Mouse (Mus musculus) common myeloid progenitor, adult 5-6 weeks (primary cell): ENCODE results near the gene Tmem59l. TPM values are rescaled to one million over a fixed set of nuclear protein-coding genes. Genes with fewer than 3 reads are reported as not detected.

Experiments
- ATAC-seq: replicated peaks from 2 replicates; pipeline ENCODE4 v1.8.0; 2016; ENCODE audit warnings: low read depth, mild to moderate bottlenecking, moderate TSS enrichment, inconsistent platforms; ENCODE audit not compliant: poor library complexity, severe bottlenecking
- total RNA-seq: library from RNA; stranded (forward); fragments of 200-1000, 187-1606 nt; gene quantifications from 2 replicates; pipeline ENCODE4 v1.2.3, GENCODE M21; 2017

The Tmem59l gene
- total RNA-seq, 1 experiment from 2014 or later = not detected

DNA sequence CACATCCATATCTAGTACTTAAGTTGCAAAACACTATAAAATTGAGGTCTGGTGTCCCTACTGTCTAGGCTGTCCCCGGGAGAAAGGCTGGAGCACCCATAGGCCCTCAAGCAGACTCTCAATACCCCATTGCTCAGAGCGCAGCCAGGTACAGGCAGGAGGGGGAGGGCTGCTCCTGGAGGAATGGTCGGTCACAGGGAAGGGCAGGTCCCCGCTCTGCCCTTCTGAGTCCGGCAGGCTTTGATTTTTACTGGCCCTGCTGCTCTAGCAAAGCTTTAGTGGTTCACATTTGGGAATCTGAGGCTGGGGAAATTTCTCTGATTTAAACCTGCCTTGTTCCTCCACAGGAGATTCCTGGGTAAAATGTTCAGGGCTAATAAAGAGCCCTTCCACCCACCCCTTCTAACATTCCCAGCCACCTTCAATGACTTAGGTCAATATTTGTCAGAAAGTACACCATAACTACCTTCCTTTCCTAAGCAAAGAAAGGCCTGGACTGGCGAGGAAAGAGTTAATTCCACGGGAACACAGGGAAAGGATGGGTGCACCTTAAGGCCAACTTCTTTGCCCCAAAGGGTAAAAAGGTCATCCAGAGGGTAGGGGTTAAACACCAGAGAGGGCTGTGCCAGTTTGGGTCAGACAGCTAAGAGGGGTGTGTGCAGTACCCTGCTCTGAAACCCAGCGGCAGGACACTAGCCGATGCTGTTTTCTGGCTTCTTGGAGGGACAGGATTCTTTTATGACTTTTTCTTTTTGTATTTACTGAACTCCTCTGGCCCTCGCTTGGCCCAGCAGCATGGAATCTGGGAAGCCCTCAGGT lies 3.1 kb upstream of the Tmem59l start:
- no peak for ATAC-seq

DNA sequence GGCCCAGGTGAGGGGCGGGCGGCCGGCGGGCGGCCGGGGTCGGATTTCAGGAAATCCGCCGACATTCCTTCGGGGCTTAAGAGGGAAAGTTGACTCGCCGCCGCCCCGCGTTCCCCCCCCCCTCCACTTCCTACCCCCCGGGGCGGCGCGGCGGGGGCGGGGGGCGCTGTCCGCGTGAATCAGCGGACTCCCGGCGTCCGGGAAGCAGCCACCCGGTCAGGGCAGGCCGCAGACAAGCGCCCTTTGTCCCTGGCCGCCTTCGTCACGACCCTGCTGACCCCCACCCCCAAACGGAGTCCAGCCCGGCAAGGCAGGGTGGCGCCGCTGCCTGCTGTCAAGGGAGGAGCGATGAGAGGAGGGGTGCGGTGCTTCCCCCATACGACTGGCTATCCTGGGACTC lies 2.4 kb upstream of the Tmem59l start:
- no peak for ATAC-seq

DNA sequence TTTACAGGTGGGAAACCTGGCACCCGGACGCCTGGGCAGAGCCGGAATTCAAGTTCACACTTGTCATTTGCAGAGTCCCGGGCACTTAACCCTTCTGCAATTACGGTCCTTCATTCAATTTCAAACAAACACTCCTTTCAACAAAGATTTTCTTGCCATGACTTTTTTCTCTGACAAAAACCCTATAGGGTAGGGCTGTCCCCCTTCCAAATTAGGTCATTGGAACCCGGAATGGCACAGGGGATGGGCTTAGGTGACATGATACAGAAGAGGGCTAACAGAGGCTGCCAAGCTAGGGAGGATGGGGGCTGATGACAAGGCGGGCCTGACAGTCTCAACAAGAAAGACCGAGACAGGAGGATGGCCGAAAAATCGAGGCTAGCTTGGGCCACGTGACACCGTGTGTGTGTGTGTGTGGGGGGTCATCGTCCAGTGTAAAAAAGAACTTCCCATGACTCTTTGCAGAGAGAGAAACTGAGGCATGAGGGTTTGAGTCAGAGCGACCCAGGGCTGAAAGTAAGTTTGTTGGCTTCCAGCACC lies 1.8 kb upstream of the Tmem59l start:
- ATAC-seq = no peak

DNA sequence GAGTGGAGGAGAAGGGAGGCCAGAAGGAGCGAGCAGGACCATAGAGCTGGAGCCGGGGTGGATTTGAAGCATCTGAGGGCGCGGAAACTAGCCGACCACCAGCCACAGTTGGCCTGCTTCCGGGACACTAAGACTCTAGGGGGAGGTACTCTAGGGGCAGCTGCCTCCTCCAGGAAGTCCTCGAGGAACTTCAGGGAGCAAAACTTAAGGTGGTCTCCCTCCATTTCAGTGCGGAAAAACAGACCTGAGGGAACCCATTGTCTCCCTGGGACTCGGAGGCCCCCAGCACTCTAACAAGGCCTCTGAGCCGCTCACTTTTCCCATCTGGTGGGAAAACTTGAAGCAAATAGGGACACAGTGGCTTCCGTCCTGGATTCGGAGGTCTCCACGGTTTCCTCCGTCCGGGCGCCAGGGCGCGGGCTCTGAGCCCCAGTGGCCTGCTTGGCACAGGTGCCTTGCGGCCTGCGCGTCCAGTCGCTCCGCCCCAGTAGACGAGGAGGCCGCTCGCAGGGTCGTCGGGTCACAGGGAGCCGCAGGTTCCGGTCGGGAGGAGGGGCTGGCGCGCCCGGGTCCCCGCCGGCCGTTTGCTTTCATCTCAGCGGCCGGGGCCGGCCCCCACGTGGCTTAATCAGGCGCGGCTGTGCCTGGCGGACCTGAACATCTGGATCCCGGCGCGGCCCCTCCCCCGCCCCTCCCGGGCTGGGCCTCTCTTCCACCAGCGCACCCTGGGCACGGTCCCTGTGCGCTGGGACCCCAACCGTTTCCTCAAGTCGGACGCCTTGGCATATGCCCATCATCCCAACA lies 1.0 kb upstream of the Tmem59l start:
- peak; percentile 27 for ATAC-seq

DNA sequence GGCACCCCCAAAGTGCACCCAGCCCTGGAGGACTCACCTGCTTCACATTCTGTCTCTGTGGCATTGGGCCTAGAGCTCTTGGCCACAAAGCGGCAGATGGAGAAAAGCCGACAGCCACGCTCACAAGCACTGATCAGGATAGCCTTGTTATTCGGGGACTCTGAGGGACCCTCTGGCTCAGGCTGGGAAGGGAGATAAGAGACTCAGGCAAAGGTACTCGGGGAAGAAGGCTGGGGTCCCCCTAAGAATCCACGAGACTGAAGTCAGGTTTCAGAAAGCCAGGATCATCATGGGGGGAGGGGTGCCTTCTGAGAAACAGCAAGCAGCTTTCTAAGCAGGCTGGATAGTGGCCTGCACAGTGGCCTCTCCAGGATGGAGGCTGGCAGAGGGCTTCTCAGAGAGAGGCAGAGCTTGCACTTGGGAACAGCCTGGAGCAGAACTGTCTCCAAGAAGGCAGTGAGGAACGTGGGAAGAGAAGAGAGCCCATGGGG lies 922 bp downstream of the Tmem59l start:
- no peak for ATAC-seq

DNA sequence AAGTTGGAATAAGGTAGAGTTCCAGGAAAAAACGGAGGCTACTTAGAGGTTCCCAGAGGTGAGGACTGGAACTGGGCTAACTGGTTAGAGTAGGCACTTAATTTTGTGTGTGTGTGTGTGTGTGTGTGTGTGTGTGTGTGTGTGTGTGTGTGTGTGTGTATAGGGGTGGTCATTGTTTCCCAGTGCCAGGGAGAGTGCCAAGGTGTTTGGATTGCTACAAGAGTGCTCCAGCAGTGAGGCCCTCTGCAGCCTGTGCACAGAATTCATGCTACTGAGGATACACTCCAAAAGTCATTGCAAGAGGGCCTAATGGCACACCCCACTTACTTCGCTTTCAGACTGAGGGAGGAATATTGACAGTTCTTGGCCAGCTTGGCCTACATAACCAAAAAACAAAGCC lies 4.2 kb downstream of the Tmem59l start:
- no peak for ATAC-seq

DNA sequence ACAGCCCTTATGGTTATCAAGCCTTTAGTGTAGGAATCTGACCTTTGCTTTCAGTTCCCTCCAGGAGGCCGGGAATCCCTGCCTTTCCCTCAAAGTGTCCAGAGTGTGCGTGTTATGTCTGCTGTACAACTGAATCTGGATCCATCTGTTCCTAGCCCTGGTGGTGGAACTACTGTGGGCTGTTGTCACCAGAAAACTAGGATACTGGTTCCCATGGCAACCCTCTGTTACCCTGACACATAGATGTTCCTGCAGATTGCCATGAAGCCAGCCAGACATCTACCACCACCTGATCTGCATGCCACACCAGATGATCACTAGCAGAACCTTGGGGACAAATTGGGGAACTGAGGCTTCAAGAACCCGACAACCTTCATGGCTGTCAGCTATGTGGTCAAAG lies 5.2 kb downstream of the Tmem59l start:
- no peak for ATAC-seq

DNA sequence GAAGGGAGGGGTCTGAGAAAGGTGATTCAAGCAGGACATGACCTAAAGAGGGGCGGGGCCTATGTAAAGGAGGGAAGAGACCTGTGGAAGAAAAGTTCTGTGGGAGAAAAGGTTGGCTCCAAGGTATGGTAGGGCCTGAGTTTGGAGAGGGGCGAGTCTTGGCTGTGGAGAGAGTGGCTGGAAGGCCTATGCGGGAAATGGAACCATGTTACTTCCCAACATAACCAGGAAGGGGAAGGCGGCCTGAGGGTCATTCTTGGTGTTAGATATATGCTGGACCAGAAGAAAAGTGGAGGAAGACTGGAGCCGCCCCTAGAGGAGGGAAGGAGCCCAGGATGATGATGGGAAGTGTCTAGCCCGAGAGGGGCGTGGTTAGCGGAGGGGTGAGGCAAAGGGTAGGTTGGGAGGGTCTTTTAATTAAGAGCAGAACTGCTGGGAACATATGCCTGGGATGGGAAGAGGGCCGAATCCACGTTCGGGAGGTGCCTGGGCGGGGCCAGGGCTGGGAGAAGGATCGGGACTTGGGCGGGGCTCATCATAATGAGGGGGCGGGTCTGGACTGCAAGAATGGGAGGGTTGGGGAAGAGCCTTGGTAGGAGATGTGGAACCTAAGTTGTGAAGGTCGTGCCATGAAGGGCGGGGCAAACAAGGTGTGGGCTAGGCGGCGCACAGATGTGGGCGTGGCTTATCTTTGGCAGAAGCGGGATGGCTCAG lies 9.7 kb downstream of the Tmem59l start:
- peak; percentile 42 for ATAC-seq

DNA sequence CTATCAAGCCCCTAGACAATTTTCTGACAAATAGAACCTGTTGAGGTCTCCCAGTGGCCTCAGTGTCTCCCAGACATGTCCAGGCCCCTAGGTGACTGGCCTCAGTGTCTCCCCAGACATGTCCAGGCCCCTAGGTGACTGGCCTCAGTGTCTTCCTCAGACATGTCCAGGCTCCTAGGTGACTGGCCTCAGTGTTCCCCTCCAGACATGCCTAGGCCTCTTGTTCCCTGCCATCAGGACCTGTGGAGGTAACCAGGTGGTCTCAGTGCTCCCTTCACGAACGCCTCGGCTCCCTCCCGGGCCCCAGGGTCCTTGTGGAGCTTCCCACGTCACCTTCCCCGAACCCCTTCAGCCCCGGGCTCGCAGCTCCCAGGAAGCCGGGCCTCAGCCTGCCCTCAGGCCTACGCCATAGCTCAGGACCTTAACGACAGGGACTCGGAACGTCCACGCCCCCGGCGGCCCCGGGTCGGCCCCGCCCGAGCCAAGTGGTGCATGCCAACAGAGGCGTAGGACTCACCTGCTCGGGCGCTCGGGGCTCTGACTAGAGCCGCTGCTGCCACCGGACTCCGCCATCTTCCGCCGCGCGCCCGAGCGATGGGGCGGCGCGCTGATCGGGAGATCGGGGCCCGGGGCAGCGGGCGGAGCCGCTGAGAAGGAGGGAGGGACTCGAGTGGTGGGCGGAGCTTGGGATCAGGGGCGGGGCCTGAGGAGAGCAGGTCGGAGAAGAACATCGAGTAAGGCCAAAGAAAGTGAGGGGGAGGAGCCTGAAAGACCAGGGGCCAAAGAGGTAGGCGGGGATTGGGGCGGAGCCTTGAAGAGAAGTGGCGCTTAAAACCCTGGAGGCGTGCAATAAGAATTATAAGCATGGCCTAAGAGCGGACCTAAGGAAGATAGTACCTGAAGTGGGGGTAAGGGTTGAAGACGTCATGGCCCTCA lies 10.6 kb downstream of the Tmem59l start, which contains the start of gene Klhl26:
Gene Klhl26, minus strand, starts transcription at position 636 of the 936 bp plus-strand sequence.
- peak; percentile 94 for ATAC-seq

DNA sequence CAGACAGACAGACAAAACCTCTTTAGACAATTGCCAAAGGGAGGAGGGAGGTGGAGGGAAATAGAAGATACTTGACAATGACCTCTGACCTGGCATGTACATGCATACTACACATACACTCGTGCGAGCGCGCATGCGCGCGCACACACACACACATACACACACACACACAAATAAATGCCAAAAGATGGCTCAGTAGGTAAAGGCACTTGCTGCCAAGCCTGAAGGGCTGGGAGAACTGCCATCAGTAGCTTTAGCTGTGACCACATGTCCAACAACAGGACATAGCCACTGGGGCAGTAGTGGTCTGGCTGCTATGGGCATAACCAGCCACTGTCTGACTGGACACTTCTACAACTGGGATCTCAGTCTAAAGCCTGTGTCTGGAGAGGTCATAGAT lies 15.3 kb downstream of the Tmem59l start:
- ATAC-seq = no peak

DNA sequence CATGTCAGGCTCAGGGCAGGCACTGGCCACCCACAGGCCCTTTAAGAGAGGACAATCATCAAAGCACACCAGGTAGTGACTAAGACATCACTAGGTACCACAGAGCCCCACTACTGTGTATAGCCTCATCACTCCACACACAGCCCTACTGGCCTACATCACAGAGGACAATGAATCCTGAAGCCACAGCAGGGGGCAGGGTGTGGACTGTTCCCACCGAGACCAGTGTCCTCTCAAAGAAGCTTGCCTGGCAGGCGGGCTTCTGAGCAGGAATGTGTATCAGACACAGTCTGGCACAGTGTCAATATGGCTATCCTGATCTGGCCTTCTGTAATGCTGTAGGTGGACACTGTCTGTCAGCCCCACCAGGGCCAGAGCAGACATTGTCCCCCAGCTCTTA lies 17.2 kb downstream of the Tmem59l start:
- ATAC-seq = no peak

DNA sequence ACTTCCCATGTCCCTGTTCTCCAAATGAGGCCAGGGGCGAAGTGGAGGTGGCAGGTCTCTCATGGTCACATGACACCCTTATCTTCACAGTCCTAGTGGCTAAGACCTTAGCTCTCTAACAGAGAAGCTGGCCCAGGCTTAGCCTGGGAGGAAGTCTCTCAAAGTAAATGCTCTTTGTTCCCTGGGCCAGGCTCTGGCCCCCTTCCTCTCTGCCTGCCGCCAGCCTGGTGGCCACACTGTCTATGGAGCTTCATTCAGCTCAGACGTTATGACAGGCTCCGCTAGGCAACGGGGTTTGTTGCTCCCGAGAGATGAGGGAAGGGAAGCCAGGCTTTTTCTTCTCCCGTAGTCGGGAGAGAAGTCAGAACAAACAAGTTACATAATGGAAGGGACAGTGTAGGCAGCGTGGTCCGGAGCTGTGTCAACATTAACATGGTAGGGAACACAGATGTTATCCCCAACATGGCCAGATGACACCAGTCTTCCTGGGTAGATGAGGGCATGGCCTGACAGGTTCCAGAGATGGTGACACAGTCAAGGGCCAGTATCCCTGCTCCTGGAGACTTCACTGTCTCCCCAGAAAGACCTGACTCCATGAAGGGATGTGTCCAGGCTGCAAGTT lies 17.8 kb downstream of the Tmem59l start:
- peak; percentile 15; the same call in 1 of the 2 replicates for ATAC-seq

DNA sequence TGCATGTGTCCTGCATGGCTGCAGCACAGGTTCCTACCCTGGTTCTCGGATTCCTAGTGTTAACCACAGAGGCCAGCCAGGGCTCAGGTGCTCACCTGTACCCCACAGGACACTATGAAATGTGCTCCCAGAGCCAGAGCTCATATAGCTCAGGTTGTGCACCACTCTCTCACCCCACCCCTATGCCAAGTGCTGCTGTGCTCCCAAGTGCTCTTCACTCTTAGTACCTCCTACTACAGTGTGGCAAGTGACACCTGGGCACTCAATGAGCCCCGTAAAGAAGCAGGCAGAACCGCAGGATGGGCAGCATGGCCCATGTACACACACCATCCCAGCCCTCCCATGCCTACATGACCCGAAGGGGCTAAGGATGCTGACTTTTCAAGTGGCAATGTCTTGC lies 18.4 kb downstream of the Tmem59l start:
- no peak for ATAC-seq

DNA sequence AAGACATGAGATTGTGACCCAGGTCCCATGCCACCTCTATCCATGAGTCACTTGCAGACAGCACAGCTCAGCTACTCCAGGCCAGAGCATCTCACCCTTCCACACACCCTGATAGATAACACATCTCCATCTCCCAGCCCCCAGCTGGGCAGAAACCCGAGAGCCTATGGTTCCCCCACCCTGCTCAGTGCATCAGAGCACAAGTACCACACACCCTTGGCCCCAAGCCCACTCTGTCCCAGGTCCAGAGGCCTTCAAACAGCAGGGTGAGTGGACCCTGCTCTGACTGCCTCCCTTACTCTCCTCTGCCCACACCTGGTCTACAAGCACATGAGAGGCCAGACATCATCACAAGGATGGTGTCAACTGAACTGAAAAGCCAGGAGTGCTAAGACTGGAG lies 19.3 kb downstream of the Tmem59l start:
- ATAC-seq = no peak

DNA sequence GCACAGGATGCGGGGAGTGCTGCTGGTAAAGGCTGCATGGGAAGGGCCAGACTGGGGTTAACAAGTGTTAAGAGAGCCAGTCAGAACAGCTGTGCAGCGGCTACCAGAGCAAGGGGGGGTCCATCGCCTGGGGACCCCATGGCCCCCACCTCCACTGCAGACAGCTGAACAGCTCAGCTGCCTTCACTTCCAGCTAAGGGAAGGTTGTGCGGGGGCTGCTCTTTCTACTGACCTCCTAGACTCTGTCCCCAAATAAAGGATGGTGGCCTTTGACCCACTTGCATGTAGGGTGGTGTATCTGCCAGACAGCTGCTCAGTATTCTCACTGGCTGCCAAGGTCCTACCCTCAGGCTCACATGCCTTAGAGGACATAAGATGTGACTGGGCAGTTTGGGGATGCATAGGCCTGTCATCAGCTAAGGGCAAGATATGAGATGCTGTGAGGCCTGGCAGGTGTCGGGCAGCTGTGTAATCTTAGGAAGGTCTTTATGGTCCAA lies 19.9 kb downstream of the Tmem59l start:
- ATAC-seq = no peak

DNA sequence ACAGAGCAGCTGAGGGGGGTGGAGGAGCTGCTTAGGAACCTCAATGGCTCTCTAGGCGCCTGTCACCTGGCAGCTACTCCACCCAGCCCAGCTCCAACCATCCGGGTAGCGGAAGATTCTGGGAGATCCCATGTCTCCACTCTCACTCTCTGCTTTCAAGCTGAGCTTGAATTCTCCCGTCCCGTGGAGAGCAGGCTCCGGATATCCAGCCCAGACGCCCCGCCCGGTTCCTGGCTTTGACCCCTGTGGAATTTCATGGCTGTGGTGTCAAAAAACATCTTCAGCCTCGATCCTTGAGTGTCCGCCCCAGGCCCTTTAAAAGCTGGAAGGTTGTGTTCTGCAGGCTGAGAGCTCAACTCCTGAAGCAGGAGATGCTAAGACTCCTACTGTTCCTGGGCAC lies 20.4 kb downstream of the Tmem59l start:
- ATAC-seq = no peak

DNA sequence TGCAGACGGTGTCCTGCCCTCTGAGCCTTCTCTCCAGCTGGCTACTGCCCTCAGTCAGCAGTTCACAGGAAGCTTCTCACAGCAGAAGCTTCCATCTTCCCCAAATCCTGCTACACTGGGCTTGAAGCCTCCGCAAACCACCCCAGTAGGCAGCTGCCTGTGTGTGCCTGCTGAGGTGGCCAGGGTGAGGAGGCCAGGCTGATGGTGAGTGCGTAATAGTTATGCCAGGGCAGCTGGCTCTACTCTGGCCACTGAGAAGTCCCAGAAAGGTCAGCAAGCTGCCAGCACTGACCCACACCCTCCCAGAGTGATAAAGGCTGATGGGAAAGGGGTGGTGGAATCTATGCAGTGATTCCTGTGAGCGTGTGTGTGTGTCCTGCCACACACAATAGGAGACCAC lies 20.9 kb downstream of the Tmem59l start:
- ATAC-seq = no peak

DNA sequence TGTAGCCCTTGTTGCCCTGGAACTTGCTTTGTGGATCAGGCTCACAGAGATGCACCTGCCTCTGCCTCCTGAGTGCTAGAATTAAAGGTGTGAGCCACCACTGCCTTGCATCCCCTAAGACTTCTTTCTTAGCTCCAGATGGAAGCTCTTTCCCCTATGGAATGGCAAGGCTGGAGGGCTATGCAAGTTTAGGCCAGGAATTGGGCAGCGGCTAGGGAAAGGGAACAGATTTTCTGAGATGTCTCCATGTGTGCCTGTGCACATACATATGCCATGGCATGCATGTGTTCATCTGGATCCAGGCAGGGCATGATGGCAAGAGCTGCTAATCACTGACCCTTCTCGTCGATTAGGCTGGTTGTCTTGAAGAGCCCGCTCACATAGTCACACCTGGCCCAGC lies 21.5 kb downstream of the Tmem59l start:
- no peak for ATAC-seq

DNA sequence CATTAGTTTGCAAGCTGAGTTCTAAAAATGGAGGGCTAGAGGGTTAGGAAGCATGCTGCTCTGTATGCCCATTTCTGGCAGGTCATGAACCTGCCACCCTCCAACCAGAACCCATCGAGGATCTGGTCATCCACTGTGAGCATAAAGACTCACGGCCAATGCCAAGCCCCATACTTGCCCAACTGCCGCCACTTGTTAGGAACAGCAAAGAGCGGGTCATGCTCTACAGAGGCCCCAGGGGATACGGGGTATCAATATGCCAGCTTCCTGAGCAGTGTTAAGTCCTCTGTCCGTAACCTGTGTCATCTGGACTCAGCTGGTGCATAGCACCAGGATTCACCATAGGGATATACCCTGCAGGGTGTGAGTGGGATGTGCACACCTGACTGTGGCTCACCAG lies 23.0 kb downstream of the Tmem59l start:
- ATAC-seq = no peak
